Mouse (Mus musculus): Measurements from ENCODE around the gene Prkd1.

DNA sequence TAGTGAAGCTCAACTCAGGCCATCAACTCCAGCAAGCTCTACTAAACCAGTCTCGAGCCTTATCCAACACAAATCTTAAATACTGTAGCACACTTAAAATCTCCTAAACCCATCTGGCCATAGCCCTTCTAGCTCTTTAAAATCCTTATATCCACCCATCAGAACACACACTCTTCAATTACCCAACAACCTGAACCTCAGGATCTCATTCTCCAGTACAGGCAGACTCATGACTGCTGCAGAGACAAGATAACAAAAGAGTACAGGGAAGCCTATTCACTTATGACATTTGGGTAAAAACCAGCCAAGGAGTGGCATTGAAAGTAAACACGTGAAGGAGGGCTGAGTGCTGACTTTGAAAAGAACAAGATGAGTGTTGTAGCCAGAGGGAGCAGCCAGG, 55.4 kb downstream of the Prkd1 start:
- TF ChIP-seq ZC3H11A (IDR thresholded peaks at IDR 0.05; ENCODE audit: borderline replicate concordance, low read depth, low read length) (no peak), ZNF384 (IDR thresholded peaks at IDR 0.05; ENCODE audit: low read depth, low read length) (no peak), CHD2 (IDR thresholded peaks at IDR 0.05; ENCODE audit: low read depth, low read length) (no peak)
